Mouse (Mus musculus): ENCODE measurements at regions not wholly inside any gene's neighbourhood (a gene's known extent, or its start where the extent isn't known, plus 50 kb on each side); places are given as distances from the start of the nearest gene placed in this dataset.

- DNase-seq (ENCODE audit: low spot score in 2 of 2) = no peak
Measured at GRCm38 (mm10) chr1:36012081-36012765, 56.0 kb upstream of the Hs6st1 start.

- no peak for DNase-seq (ENCODE audit: low spot score in 2 of 2)
Measured at GRCm38 (mm10) chr1:36013823-36014341, 54.3 kb upstream of the Hs6st1 start.

- no peak for DNase-seq (ENCODE audit: low spot score in 2 of 2)
Measured at GRCm38 (mm10) chr1:36014372-36014771, 53.8 kb upstream of the Hs6st1 start.

- DNase-seq (ENCODE audit: low spot score in 2 of 2) = no peak
Measured at GRCm38 (mm10) chr1:36015210-36015609, 53.0 kb upstream of the Hs6st1 start.

GRCm38 (mm10) chr1:36016566-36016965 lies 51.6 kb upstream of the Hs6st1 start:
- DNase-seq (ENCODE audit: low spot score in 2 of 2) = no peak

- no peak for DNase-seq (ENCODE audit: low spot score in 2 of 2)
Measured at GRCm38 (mm10) chr1:36017061-36017461, 51.1 kb upstream of the Hs6st1 start.

- DNase-seq (ENCODE audit: low spot score in 2 of 2) = no peak
Measured at GRCm38 (mm10) chr1:36017656-36018055, 50.5 kb upstream of the Hs6st1 start.

Measured in frontal cortex, postnatal 14 days (tissue).